Mouse (Mus musculus) splenic B cell, adult 2 months (primary cell): Measurements from ENCODE around the gene Atp1b2.

Experiments
- DNase-seq: peaks from one replicate; pipeline ENCODE4 v3.0.0-alpha.2; 2011; ENCODE audit warnings: low read depth, low spot score
- H3K27me3 ChIP-seq: 2 replicates; pipeline ENCODE4 v1.6.1; 2012; ENCODE audit warnings: mild to moderate bottlenecking, low read length, moderate library complexity, mixed read lengths; ENCODE audit not compliant: control insufficient read depth, poor library complexity, insufficient read depth, severe bottlenecking
- H3K36me3 ChIP-seq: 2 replicates; pipeline ENCODE4 v1.6.1; 2012; ENCODE audit warnings: mild to moderate bottlenecking, low read length, moderate library complexity, mixed read lengths; ENCODE audit not compliant: control insufficient read depth, poor library complexity, insufficient read depth, severe bottlenecking

The Atp1b2 gene

GRCm38 (mm10) chr11:69554539-69555140, 51.1 kb downstream of the Atp1b2 start:
- DNase-seq, result no peak
- no peaks in the 10 kb centered on the region for H3K36me3 ChIP-seq
- H3K27me3 ChIP-seq, result no peaks in the 10 kb centered on the region

GRCm38 (mm10) chr11:69553341-69553721, 52.4 kb downstream of the Atp1b2 start:
- no peaks in the 10 kb centered on the region for H3K36me3 ChIP-seq
- DNase-seq, result no peak
- no peaks in the 10 kb centered on the region for H3K27me3 ChIP-seq

- DNase-seq, result no peak
- no peaks in the 10 kb centered on the region for H3K27me3 ChIP-seq
- no peaks in the 10 kb centered on the region for H3K36me3 ChIP-seq
These were observed 53.0 kb downstream of the Atp1b2 start for GRCm38 (mm10) chr11:69552622-69553340.

GRCm38 (mm10) chr11:69551310-69551709, 54.4 kb downstream of the Atp1b2 start:
- DNase-seq, result no peak
- Histone ChIP-seq H3K36me3 (no peaks in the 10 kb centered on the region), H3K27me3 (no peaks in the 10 kb centered on the region)
